Mouse (Mus musculus): Measurements from ENCODE around the gene Olfr1118.
"Not testable (repeated sequence)": the region's sequence is repeated elsewhere in the genome, so short reads cannot be mapped to it uniquely, and the experiment has no call there.

Gene Olfr1118

GRCm38 (mm10) chr2:87307281-87307680 is at the start of gene Olfr1118:
Gene Olfr1118, plus strand, starts transcription at chr2:87307581.
- no peak for DNase-seq

- DNase-seq: no peak
Observed at GRCm38 (mm10) chr2:87267234-87267633, 40.1 kb upstream of the Olfr1118 start, which contains the start of gene Olfr1116. Gene Olfr1116, plus strand, starts transcription at chr2:87267534.

DNA sequence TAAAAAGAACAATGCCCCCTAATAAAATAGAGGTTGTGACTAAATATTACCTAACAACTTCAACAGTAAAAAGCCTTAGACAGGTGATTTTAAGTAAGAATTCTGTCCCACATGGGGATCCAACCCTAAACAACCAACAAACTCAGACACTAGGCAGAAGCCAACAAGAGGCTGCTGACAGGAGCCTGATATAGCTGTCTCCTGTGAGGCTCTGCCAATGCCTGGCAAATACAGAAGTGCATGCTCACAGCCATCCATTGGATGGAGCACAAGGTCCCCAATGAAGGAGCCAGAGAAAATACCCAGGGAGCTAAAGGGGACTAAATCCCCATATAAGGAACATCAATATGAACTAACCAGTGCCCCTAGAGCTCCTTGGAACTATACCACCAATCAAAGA is 13.4 kb upstream of the Olfr1118 start:
- not testable (repeated sequence) for DNase-seq

GRCm38 (mm10) chr2:87354515-87354914 is 47.1 kb downstream of the Olfr1118 start, which contains the start of gene Olfr1120:
Gene Olfr1120, plus strand, starts transcription at chr2:87354815.
- DNase-seq: no peak

DNA sequence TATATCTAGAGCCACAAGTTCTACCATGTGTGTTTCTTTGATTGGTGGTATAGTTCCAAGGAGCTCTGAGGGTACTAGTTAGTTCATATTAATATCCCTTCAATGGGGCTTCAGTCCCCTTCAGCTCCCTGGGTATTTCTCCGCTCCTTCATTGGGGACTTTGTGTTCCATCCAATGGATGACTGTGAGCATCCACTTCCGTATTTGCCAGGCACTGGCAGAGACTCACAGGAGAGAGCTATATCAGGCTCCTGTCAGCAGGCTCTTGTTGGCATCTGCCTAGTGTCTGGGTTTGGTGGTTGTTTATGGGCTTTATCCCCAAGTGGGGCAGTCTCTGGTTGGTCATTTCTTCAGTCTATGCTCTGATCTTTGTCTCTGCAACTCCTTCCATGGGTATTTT is 52.7 kb downstream of the Olfr1118 start:
- DNase-seq: not testable (repeated sequence)

All from right cerebral cortex, adult 18-20 months (tissue).